Mouse (Mus musculus): ENCODE measurements around the gene Vmn1r63. TPM values are rescaled to one million over a fixed set of nuclear protein-coding genes. Genes with fewer than 3 reads are reported as not detected.
"Not testable (repeated sequence)": the region's sequence is repeated elsewhere in the genome, so short reads cannot be mapped to it uniquely, and the experiment has no call there.

The Vmn1r63 gene
- polyA plus RNA-seq (2016; fragmentation: Nextera tagmentation; extraction: Ambion mirVana): not detected in 2 replicates

- H3K4me3 ChIP-seq; H3K27me3 ChIP-seq (ENCODE audit: poor library complexity, severe bottlenecking); H3K9me3 ChIP-seq; DNase-seq (ENCODE audit: extremely low spot score, low spot score); H3K36me3 ChIP-seq (replicated peaks); H3K4me1 ChIP-seq; H3K27ac ChIP-seq: not testable (repeated sequence)
- WGBS: no CpG with 5 or more reads among the region's 2 CpGs
These were observed at the start of gene Vmn1r63 for GRCm38 (mm10) chr7:5805345-5805744. Vmn1r63 (minus strand) TSS chr7:5805445.

Other genes starting within 250 kb of the Vmn1r63 start
- not detected in 2 replicates for gene Vmn1r61, start 192.2 kb downstream of the Vmn1r63 start, polyA plus RNA-seq (2016; fragmentation: Nextera tagmentation; extraction: Ambion mirVana)
- not detected in 2 replicates for gene Vmn1r62, start 131.8 kb downstream of the Vmn1r63 start, polyA plus RNA-seq (2016; fragmentation: Nextera tagmentation; extraction: Ambion mirVana)
- gene Vmn1r64, start 79.1 kb upstream of the Vmn1r63 start, polyA plus RNA-seq (2016; fragmentation: Nextera tagmentation; extraction: Ambion mirVana): not detected in 2 replicates
- not detected in 2 replicates for gene Vmn1r65, start 205.6 kb upstream of the Vmn1r63 start, polyA plus RNA-seq (2016; fragmentation: Nextera tagmentation; extraction: Ambion mirVana)
- not detected in 2 replicates for gene Nlrp4c, start 239.7 kb upstream of the Vmn1r63 start, polyA plus RNA-seq (2016; fragmentation: Nextera tagmentation; extraction: Ambion mirVana)